Mouse (Mus musculus) limb, embryonic 10.5 days (tissue): ENCODE measurements around the gene Bbof1. TPM values are rescaled to one million over a fixed set of nuclear protein-coding genes. Genes with fewer than 3 reads are reported as not detected.
A peak's percentile ranks its signal among the peaks of the same experiment; 100 is the strongest.

Experiments used
- DNase-seq: peaks from one replicate; pipeline ENCODE4 v3.0.0-alpha.2; 2017; ENCODE audit warnings: low spot score
- H3K27ac ChIP-seq: fragments of 300-500 bp; sonication (generic); 2 replicates; pipeline ENCODE4 v1.5.1; 2016; ENCODE audit warnings: mild to moderate bottlenecking
- H3K27me3 ChIP-seq: fragments of 300-500 bp; sonication (generic); 2 replicates; pipeline ENCODE4 v1.6.1; 2016; ENCODE audit warnings: low read depth, mild to moderate bottlenecking; ENCODE audit not compliant: poor library complexity, severe bottlenecking
- H3K36me3 ChIP-seq: fragments of 300-500 bp; sonication (generic); 2 replicates; pipeline ENCODE4 v1.6.1; 2016; ENCODE audit warnings: mild to moderate bottlenecking, moderate library complexity
- H3K4me1 ChIP-seq: fragments of 300-500 bp; sonication (generic); 2 replicates; pipeline ENCODE4 v1.6.1; 2016
- H3K4me3 ChIP-seq: fragments of 300-500 bp; sonication (generic); 2 replicates; pipeline ENCODE4 v1.5.1; 2016; ENCODE audit warnings: mild to moderate bottlenecking, moderate library complexity
- H3K9me3 ChIP-seq: fragments of 300-500 bp; sonication (generic); replicated peaks from 2 replicates; pipeline ENCODE4 v1.6.1; 2016; ENCODE audit warnings: mild to moderate bottlenecking
- WGBS: fragments of 180-500 bp; shearing (Covaris S2); methylation state at CpG from one replicate; pipeline ENCODE4 v1.1.7; 2016; 5-methylcytosine and 5-hydroxymethylcytosine counted together
- polyA plus RNA-seq: library from polyadenylated mRNA; unstranded; fragments of >200 nt; fragmentation: Nextera tagmentation; extraction: Ambion mirVana; gene quantifications from 2 replicates; pipeline ENCODE4 v1.2.1, GENCODE M21; 2016

Gene Bbof1
- 0.36 and 0.51 TPM in 2 replicates for polyA plus RNA-seq

DNA sequence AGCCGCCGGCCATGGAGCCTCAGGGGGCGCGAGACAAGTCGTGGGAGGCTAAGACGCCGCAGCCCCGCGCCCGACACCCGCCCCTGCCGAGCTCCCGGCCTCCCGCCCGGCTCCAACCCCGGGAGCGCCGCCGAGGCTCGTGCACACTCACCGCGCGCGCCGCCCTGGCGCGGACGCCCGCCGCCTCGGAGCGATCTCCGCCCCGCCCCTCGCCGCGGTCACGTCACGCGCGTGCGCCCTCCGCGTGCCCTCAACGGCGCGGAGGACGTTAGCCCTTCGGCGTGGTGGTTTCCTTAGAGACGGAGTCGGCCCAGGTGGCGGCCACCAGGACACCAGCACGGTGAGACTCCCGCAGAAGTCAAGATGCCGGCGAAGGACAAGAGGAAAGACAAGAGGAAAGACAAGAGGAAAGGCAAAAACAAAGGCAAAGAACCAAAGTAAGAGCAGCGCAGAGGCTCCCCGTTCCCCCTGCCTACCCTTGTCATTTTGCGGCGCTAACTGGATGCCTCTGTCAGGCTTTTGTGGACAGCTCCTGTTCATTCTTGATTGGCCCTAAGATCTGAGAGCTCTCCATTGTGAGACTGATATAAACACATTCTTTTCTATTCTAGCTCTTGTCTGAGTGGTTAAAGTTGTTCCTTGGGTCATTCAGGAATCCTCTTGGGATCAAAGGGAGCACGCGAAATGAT is at the start of gene Bbof1, which contains the start of gene Entpd5:
Bbof1 (plus strand) TSS at position 253 of the 689 bp plus-strand sequence.
Entpd5 (minus strand) TSS at position 211 of the 689 bp plus-strand sequence.
- Histone ChIP-seq H3K36me3 (no peaks in the 10 kb centered on the region), H3K4me3 (peak within 1 kb of the TSS; percentile 86), H3K27me3 (peaks cover 8% of the 10 kb centered on the region; the same call in 1 of the 2 replicates), H3K9me3 (no peaks in the 10 kb centered on the region), H3K27ac (peak within 1 kb of the TSS; percentile 87), H3K4me1 (peaks cover 20% of the 10 kb centered on the region)
- DNase-seq: peak; percentile 89
- 2% methylated on average over 62 of the region's 63 CpGs for WGBS

GRCm38 (mm10) chr12:84361555-84362489 is 47.0 kb upstream of the Bbof1 start, which contains the start of the genes Coq6 and Fam161b:
Coq6 (plus strand) TSS chr12:84361657.
Fam161b (minus strand) TSS chr12:84361833.
- H3K36me3 ChIP-seq: peaks cover 1% of the 10 kb centered on the region
- WGBS: 0% methylated on average over 51 of the region's 51 CpGs
- H3K4me3 ChIP-seq: peak within 1 kb of the TSS; percentile 84
- peak; percentile 90 for DNase-seq
- peak within 1 kb of the TSS; percentile 81 for H3K27ac ChIP-seq
- H3K27me3 ChIP-seq: no peaks in the 10 kb centered on the region
- no peaks in the 10 kb centered on the region for H3K9me3 ChIP-seq
- H3K4me1 ChIP-seq: peaks cover 16% of the 10 kb centered on the region

DNA sequence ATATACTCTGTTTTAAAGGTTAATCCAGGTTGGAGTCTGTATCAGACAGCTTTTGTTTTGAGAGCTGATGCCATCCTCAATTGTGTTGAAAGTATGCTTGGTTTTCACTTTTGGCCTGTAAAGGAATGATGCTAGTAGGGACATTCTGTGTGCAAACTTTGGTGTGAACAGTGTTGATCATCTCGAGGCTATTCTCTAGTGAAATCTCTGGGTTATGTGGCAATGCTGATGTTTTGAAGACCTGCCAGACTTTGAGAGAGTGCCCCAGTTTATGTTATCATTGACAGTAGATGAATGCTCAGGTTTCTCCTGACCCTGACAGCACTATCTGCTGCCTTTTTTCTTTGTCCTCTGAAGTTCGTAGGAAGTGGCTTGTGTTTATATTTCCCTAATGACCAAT is 46.0 kb upstream of the Bbof1 start:
- H3K4me1 ChIP-seq: peaks cover 16% of the 10 kb centered on the region
- DNase-seq: no peak
- no peak overlapping the region for H3K27ac ChIP-seq
- no peaks in the 10 kb centered on the region for H3K27me3 ChIP-seq
- peaks cover 10% of the 10 kb centered on the region for H3K36me3 ChIP-seq
- H3K9me3 ChIP-seq: no peaks in the 10 kb centered on the region
- peak overlapping the region; percentile 84 for H3K4me3 ChIP-seq
- 53% methylated on average over 2 of the region's 2 CpGs for WGBS

DNA sequence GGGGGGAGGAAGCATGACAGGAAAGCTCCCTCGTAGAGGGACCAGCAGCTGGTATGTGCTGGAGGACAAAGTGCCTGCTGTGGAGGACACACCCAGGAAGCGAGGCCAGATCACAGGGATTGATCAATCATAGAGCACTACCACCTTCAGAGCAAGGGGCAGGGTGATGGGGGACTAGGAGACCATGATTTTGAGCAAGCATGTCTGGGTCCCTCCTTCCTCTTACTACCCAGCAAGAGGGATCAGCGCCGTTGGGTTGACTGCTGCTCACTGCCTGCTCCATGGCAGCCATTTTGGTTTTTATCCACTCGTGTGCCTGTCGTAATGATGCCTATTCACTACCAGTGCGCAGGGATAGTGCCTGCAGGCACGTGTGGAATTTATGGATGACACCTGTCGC is 44.6 kb upstream of the Bbof1 start:
- H3K9me3 ChIP-seq: no peaks in the 10 kb centered on the region
- H3K4me3 ChIP-seq: no peak overlapping the region
- no peak overlapping the region for H3K27ac ChIP-seq
- WGBS: 84% methylated on average over 9 of the region's 9 CpGs
- H3K4me1 ChIP-seq: peaks cover 16% of the 10 kb centered on the region
- DNase-seq: no peak
- peaks cover 24% of the 10 kb centered on the region for H3K36me3 ChIP-seq
- H3K27me3 ChIP-seq: no peaks in the 10 kb centered on the region

DNA sequence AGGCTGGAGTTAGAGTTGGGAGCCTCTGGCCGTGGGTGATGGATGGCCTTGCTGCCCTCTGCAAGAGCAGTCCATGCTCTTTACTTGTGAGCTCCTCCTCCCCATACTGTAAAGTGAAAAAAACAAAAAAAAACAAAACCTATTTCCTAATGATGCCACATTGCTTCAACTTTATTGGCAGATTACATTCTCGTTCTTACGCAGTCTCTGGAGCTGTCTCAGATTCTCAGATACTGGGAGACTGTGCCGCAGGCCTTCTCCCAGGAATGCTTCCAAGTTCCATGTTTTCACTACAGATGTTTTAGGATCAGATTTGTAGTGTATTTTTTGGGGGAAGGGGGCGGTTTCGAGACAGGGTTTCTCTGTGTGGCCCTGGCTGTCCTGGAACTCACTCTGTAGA is 43.7 kb upstream of the Bbof1 start:
- DNase-seq: no peak
- peaks cover 33% of the 10 kb centered on the region for H3K36me3 ChIP-seq
- H3K4me3 ChIP-seq: no peak overlapping the region
- H3K9me3 ChIP-seq: no peaks in the 10 kb centered on the region
- peaks cover 16% of the 10 kb centered on the region for H3K4me1 ChIP-seq
- no peak overlapping the region for H3K27ac ChIP-seq
- no peaks in the 10 kb centered on the region for H3K27me3 ChIP-seq
- WGBS: 95% methylated on average over 6 of the region's 6 CpGs

GRCm38 (mm10) chr12:84366971-84367370 is 41.9 kb upstream of the Bbof1 start:
- no peak for DNase-seq
- 60% methylated on average over 9 of the region's 9 CpGs for WGBS

DNA sequence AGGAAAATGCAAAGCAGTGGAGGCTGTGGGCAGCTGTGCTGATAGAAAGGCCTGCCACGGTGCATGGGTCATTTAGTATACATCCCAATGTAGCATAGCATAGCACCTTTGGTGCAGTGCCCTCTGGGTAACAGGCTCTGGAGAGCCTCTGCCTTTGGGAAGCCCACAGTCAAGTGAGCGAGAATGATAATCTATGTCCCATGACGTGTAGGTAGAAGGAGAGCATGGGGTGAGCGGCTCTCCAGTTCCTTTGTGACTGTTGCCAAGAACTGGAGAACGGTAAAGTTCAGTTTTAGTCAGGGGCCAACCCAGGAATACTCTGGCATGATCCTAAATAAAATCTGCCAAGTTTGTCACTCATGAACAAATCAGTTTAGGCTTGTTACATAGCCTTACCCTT is 37.2 kb upstream of the Bbof1 start:
- Histone ChIP-seq H3K4me1 (no peaks in the 10 kb centered on the region), H3K27ac (no peak overlapping the region), H3K36me3 (peaks cover 83% of the 10 kb centered on the region), H3K9me3 (no peaks in the 10 kb centered on the region), H3K27me3 (no peaks in the 10 kb centered on the region), H3K4me3 (no peak overlapping the region)
- WGBS: 94% methylated on average over 5 of the region's 5 CpGs
- no peak for DNase-seq

More at GRCm38 (mm10) chr12:84366971-84367370, 41.9 kb upstream of the Bbof1 start:
- Histone ChIP-seq H3K4me3 (no peak overlapping the region), H3K36me3 (peaks cover 51% of the 10 kb centered on the region), H3K27me3 (no peaks in the 10 kb centered on the region), H3K4me1 (peaks cover 12% of the 10 kb centered on the region), H3K27ac (no peak overlapping the region), H3K9me3 (no peaks in the 10 kb centered on the region)

DNA sequence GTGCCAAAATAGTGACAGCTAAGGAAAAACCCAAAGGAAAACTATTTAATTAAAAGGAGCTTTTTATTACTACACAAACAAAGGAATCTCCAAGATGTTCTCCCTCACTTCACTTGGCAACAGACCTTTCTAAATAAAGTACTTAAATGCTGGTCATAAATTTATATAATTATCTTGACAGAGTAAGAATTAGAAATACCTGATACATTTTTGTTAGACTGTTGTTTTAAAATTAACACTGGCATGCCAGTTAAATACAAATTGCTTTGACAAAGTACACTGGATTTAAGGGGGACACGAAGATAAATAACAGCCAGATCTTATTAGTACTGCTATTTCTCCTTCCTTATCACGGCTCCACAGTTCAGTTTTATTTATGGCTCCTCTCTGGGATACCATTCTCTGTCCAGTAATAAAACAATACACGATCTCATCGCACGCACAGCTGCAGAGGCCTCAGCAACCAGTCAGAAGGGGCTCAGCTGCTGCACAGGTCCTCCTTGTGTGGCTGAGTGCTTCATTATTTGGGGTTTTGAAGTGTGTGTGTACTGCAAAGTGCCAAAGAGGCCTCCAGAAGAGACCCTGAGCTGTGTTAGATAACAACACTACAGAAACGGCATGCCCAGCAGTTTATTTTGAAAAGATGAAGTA is 34.9 kb upstream of the Bbof1 start:
- H3K27ac ChIP-seq: no peak overlapping the region
- H3K27me3 ChIP-seq: no peaks in the 10 kb centered on the region
- H3K36me3 ChIP-seq: peaks cover 62% of the 10 kb centered on the region
- no peaks in the 10 kb centered on the region for H3K4me1 ChIP-seq
- no peak overlapping the region for H3K4me3 ChIP-seq
- 92% methylated on average over 6 of the region's 6 CpGs for WGBS
- H3K9me3 ChIP-seq: no peaks in the 10 kb centered on the region
- no peak for DNase-seq

DNA sequence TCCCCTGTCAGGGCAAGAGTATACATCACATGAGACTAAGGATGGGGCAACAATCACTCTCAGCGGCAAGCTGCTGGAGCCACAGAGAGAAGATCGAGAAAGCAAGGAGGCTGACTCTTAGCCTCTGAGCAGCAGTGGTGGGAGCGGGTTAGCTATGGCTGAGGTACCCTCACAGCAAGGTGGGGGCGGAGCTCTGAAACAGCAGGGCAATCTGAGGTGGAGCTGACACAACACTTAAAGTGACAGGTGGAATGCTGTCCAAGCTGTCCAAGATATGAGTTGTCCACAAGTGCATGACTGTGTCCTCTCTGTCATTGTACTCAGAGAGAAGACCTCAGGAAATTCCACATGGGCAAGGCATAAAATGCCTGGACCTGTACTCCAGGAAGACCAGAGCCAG is 26.5 kb upstream of the Bbof1 start:
- no peaks in the 10 kb centered on the region for H3K4me1 ChIP-seq
- H3K9me3 ChIP-seq: no peaks in the 10 kb centered on the region
- 85% methylated on average over 4 of the region's 4 CpGs for WGBS
- H3K4me3 ChIP-seq: no peak overlapping the region
- H3K27me3 ChIP-seq: no peaks in the 10 kb centered on the region
- H3K36me3 ChIP-seq: no peaks in the 10 kb centered on the region
- no peak overlapping the region for H3K27ac ChIP-seq
- DNase-seq: no peak

DNA sequence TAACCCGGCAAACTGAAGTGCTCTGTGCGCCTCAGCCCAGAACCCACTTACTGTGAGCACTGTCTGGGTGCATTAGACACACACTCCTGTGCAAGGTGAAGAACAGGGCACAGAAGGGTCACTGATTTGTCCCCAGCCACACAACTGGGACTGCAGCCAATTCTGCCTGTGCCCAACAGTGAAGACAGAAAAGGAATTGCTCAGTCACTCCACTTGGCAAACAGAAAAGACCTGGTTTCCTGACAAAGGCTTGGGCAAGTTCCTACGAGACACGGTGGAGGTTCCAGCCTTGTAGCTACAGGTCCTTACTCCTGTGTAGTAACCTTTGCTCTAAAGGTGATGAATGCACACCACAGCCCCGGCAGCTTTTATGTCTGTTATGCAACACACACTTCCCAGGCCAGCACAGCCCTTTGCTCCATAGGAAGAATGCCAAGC is 24.2 kb upstream of the Bbof1 start:
- 86% methylated on average over 5 of the region's 5 CpGs for WGBS
- H3K36me3 ChIP-seq: no peaks in the 10 kb centered on the region
- no peaks in the 10 kb centered on the region for H3K9me3 ChIP-seq
- DNase-seq: no peak
- H3K27me3 ChIP-seq: no peaks in the 10 kb centered on the region
- H3K4me3 ChIP-seq: no peak overlapping the region
- no peaks in the 10 kb centered on the region for H3K4me1 ChIP-seq
- H3K27ac ChIP-seq: no peak overlapping the region

- WGBS: 95% methylated on average over 4 of the region's 4 CpGs
Measured at GRCm38 (mm10) chr12:84385408-84385807, 23.5 kb upstream of the Bbof1 start.

DNA sequence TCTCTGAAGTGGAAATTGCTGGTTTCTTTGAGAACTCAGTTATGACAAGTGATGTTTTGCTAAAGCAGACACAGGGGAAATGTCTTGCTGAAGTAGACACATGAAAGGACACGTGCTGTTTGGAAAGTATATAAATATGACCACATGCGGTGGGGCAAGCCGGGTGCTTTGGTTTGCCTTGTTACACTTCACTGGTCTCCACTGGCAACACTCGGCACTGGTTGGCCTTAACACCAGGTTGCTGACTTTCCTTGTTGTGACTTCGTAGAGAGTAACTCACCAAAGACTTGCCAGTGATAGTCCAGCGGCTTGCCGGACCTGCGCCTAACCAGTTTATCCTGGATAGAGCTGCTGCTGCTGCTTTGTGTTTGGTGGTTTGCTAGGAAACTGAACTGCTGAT is 20.8 kb upstream of the Bbof1 start:
- Histone ChIP-seq H3K27me3 (no peaks in the 10 kb centered on the region), H3K27ac (no peak overlapping the region), H3K4me1 (no peaks in the 10 kb centered on the region), H3K9me3 (no peaks in the 10 kb centered on the region), H3K36me3 (no peaks in the 10 kb centered on the region), H3K4me3 (no peak overlapping the region)
- DNase-seq: no peak
- 94% methylated on average over 8 of the region's 8 CpGs for WGBS

More at GRCm38 (mm10) chr12:84385408-84385807, 23.5 kb upstream of the Bbof1 start:
- no peaks in the 10 kb centered on the region for H3K27me3 ChIP-seq
- H3K4me1 ChIP-seq: no peaks in the 10 kb centered on the region
- H3K9me3 ChIP-seq: no peaks in the 10 kb centered on the region
- no peaks in the 10 kb centered on the region for H3K36me3 ChIP-seq
- H3K27ac ChIP-seq: no peak overlapping the region
- no peak for DNase-seq
- no peak overlapping the region for H3K4me3 ChIP-seq
